Mouse (Mus musculus): ENCODE results near the gene Pip5k1b.

DNA sequence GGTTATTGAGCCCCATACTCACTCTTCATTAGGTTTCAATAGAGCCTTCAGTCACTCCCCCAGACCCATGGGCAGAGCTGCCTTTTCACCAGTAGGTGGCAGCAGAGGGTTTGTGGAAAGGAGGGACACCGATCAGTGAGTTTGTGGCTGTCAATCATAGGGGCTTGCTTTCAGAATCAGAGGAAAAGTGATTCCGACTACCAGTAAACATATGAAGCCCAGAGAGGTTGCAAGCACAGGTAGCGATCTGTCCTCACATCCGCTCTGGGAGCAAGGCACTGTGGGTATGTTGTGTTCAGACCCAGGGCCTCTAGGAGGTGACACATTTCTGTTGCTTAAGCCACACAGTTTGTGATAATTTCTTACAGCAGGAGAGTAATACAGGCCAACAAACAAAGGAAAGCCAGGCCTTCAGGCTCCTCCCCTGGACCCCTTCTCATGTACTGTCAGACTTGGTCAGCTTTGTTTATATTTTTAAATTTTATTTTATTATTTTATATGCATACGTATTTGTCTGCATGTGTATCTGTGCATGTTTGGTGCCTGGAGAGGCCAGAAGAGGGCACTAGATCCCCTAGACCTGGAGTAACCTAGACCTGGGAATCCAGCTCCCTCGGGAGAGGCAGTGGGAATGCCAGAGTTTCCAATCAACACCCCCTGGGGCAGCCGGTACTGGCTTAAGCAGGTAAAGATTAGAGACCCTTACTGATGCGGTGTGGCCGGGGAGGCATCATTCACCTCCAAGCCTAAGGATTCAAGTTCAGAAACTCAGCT is 254.5 kb downstream of the Pip5k1b start:
- TF ChIP-seq ZC3H11A (IDR thresholded peaks at IDR 0.05; ENCODE audit: borderline replicate concordance, low read depth, low read length) (peak; percentile 24), ZNF384 (IDR thresholded peaks at IDR 0.05; ENCODE audit: low read depth, low read length) (no peak)
